Mouse (Mus musculus) embryonic fibroblast, embryonic 13.5 days (primary cell): Measurements from ENCODE around the gene Fam222b.

Experiments used
- CTCF ChIP-seq: IDR thresholded peaks from 2 replicates; pipeline ENCODE4 v1.5.1; 2011; ENCODE audit warnings: mild to moderate bottlenecking, control low read depth, low read length, moderate library complexity, borderline replicate concordance; ENCODE audit not compliant: insufficient read depth
- POLR2A ChIP-seq: IDR thresholded peaks from 2 replicates; pipeline ENCODE4 v1.6.1; 2011; ENCODE audit warnings: low read depth, mild to moderate bottlenecking, control low read depth, low read length, moderate library complexity

GRCm38 (mm10) chr11:78074277-78074652, 20.2 kb upstream of the Fam222b start:
- TF ChIP-seq CTCF (no peak), POLR2A (no peak)
